Mouse (Mus musculus) splenic B cell, adult 2 months (primary cell): ENCODE measurements around the gene Sgcd.
"Not testable (repeated sequence)": the region's sequence is repeated elsewhere in the genome, so short reads cannot be mapped to it uniquely, and the experiment has no call there.

Experiments
- DNase-seq: peaks from one replicate; pipeline ENCODE4 v3.0.0-alpha.2; 2011; ENCODE audit warnings: low read depth, low spot score
- H3K27me3 ChIP-seq: 2 replicates; pipeline ENCODE4 v1.6.1; 2012; ENCODE audit warnings: mild to moderate bottlenecking, low read length, moderate library complexity, mixed read lengths; ENCODE audit not compliant: control insufficient read depth, poor library complexity, insufficient read depth, severe bottlenecking
- H3K36me3 ChIP-seq: 2 replicates; pipeline ENCODE4 v1.6.1; 2012; ENCODE audit warnings: mild to moderate bottlenecking, low read length, moderate library complexity, mixed read lengths; ENCODE audit not compliant: control insufficient read depth, poor library complexity, insufficient read depth, severe bottlenecking

The Sgcd gene

DNA sequence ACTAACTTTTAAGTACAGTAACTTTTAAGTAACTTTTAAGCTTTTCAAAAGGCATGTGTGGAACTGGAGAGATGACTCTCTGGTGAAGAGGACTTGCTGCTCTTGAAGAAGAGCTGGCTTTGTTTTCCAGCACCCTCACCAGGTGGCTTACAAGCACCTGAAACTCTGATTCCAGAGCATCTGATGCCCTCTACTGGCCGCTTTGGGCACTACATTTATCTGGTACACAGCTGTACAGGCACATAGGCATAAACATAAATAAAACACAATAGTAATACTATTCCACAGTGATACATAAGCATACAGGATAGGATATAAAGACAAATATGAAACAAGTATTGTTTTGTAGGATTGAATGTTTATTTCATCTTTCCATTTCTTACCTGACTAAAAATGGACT, 330.6 kb downstream of the Sgcd start:
- DNase-seq, result peak; percentile 10
- Histone ChIP-seq H3K36me3 (no peaks in the 10 kb centered on the region), H3K27me3 (no peaks in the 10 kb centered on the region)

DNA sequence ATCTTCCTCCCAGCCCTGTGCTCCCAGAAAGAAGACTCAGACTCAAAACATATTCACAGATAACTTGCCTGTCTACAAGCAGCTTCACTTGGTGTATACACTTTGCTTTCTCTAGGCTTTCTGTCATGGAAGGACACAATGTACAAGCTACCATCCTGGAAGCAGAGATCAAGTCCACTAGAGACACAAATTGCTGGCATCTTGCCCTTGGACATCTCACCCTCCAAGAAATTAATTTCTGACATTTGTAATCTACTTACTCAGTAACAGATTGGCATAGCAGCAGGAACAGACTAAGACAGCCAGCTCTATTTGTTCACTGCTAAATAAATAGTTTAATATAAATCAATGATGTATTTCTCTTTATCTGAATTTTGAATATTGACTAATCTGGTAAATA, 342.9 kb downstream of the Sgcd start:
- DNase-seq, result no peak
- H3K27me3 ChIP-seq, result no peaks in the 10 kb centered on the region
- H3K36me3 ChIP-seq, result no peaks in the 10 kb centered on the region

DNA sequence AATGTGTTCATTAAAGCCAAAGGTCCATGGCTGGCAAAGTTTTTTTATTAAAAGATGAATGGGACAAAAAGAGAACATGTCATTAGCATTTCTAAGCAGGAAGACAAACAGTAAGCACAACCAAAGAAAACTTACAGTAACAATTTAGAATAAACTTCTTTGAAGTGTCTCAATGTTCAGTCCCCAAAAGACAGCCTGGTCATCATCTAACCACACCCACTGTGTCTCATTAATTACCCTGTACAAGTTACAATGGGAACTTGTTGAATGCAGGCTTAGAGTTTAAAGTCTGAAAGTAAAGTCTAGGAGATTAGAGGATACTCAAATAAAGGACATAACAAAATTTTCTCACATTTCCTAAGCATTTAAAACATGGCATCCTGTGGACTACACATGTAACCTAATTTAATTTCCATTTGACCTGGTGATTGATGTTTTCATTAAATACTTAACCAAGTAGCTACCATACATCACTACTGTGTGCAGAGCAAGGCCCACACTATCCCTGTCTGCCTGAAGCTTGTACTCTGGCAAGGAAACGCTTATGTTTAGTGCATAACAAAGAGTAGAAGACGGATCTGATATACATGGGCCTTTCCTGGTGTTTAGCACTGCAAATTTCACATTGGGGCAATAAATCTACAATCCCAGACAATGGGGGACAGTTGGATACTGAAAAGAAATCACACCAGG, 347.1 kb downstream of the Sgcd start:
- no peak for DNase-seq
- Histone ChIP-seq H3K36me3 (no peaks in the 10 kb centered on the region), H3K27me3 (no peaks in the 10 kb centered on the region)

DNA sequence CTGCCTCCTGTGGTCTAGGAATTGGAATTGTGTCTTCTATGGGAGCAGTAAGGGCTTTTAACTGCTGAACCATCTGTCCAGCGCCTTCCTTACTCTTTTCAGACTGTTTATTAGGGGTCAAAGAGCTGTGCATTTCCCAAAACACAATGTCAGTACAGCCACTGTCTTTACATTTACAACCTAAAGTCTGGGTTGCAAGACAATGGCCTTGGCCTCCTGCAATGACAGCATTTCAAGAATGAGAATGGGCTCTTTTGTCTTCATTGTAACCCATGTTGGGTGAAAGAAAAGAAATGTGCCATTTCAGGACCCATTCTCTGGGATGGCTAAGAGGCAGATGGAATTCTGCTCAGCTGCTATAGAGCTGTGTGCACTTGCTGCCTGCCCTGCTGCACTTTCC, 348.2 kb downstream of the Sgcd start:
- Histone ChIP-seq H3K27me3 (no peaks in the 10 kb centered on the region), H3K36me3 (no peaks in the 10 kb centered on the region)
- DNase-seq, result no peak

DNA sequence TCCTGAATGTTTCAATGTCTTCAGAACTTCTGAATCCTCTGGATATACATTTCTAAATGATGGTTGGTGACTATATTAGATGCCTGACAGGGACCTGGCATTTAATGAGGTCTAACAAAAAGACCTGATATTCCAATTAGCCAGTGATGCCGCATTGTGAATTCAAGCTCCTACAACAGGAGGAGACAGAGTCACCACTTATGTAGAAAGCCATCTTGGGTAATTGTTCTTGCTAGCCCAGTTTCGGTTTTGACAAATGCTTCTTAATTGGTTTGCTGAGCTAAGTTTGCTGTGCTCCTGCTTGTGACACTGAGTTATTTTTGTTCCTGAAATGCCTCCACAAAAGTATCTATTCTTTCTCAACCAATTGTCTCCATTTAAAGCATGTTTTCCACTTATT, 358.6 kb downstream of the Sgcd start:
- Histone ChIP-seq H3K27me3 (no peaks in the 10 kb centered on the region), H3K36me3 (no peaks in the 10 kb centered on the region)
- no peak for DNase-seq

DNA sequence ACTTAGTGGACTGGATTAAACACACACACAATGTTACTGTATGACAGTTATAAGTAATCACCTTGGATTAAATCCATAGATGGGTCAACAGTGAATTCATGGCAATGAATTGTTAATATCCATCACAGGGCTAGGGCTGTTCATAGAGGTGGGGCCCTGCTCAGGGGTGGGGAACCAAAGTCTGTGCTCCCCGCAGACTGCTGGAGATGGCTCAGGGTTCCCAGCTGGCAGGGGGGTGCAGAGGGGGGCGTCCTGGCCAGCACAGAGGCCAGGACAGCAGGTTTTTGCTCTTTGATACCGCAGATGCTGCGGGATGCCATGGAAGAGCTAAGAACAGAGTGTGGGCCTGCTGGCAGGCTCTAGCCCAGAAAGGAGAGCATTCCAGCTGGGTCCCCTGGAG, 378.9 kb downstream of the Sgcd start:
- Histone ChIP-seq H3K36me3 (no peaks in the 10 kb centered on the region), H3K27me3 (no peaks in the 10 kb centered on the region)
- no peak for DNase-seq

DNA sequence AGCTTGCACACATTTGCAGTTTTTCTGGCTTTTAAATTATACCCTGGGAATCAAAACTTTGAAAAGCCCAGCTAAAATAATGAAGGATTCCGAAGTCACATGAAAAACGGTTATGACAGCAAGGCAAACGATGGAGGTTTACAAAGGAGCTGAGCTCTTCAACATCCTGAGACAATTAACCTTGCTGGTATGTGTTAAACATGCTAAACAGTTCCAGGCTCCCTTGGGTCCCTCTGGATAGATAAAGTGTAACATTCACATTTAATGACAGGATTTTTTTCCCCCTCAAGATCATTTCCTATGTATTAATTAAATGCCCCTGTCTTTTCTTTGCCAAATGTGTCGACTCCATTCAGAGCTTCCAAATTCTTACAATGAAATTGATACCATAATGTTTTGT, 414.1 kb downstream of the Sgcd start:
- no peaks in the 10 kb centered on the region for H3K36me3 ChIP-seq
- no peak for DNase-seq

DNA sequence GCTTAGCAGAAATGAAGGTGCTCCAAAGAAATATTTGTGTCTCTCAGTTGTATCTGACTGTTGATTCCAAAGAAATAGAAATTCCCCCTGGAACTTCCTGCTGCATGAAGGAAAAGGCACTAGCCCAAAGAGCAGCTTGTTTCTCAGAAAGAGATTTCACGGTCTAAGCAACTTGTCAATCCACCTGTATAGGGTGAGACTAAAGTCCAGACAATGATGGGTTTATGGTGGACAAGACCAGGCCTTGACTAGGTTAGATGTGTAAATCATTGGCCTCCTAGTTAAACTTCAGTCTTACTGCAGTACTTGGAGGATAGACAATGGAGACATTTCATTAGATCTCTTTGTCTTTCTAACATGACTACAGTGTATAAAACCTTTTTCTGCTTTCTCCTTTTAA, 420.3 kb downstream of the Sgcd start:
- H3K36me3 ChIP-seq, result no peaks in the 10 kb centered on the region
- no peak for DNase-seq
- H3K27me3 ChIP-seq, result no peaks in the 10 kb centered on the region

More for the DNA sequence above, 414.1 kb downstream of the Sgcd start:
- H3K27me3 ChIP-seq, result no peaks in the 10 kb centered on the region

DNA sequence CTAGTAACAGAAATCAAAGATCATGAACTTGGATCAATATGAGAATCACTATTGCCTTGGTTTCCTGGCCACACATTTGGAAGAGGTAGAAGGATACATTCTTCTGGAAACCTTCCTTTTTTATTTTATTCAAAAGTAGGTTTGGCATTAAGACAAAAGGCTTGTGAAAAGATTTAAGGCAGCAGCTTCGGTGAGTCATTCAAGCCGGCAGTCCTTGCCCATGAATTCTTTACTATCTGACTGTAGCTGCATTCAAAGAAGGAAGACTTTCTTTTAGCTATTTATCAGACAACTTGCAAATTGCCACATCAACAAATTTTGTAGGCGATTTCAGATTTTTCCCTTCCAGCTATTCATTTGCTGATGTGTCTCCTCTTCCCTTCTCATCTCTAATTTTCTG, 422.6 kb downstream of the Sgcd start:
- Histone ChIP-seq H3K36me3 (no peaks in the 10 kb centered on the region), H3K27me3 (no peaks in the 10 kb centered on the region)
- DNase-seq, result no peak

DNA sequence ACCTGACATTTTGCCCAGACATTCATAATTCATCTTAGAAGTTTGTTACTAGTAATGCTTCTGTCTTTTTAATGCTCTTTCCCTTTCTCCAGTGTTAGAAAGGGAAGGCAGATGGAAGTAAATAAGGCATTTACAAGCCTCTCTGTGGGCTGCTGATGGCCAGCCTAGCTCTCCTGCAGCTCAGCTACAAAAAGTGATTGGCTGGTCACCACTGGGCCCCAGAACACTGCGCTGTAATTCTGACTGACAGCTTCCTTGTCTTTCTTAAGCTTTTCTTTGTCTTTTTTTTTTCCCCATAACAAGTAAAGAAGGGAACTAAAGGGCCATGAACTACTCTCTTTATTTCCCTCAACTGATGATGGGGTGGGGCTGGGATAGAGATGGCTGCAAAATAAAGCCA, 463.9 kb downstream of the Sgcd start:
- DNase-seq, result no peak
- H3K36me3 ChIP-seq, result no peaks in the 10 kb centered on the region

DNA sequence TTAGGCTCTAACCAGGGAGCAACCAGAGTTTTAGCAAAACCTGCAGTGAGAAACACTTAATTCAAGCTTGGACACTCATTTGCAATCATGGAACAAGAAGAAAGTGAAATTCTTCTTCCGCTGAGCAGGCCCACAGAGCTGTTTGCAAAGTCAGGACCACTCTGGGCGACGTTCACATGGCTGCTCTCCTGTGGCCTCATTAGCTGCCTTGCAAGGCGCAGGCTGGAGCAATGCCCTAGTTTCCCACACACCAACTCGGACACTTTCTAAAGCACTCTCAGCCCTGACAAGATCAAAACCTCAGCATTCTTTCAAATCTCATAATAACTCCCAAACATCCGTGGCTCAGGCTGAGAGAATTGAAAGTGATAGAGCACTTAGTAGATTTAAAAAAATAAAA, 480.7 kb downstream of the Sgcd start:
- DNase-seq, result no peak
- Histone ChIP-seq H3K27me3 (no peaks in the 10 kb centered on the region), H3K36me3 (no peaks in the 10 kb centered on the region)

More for the DNA sequence above, 463.9 kb downstream of the Sgcd start:
- H3K27me3 ChIP-seq, result no peaks in the 10 kb centered on the region

DNA sequence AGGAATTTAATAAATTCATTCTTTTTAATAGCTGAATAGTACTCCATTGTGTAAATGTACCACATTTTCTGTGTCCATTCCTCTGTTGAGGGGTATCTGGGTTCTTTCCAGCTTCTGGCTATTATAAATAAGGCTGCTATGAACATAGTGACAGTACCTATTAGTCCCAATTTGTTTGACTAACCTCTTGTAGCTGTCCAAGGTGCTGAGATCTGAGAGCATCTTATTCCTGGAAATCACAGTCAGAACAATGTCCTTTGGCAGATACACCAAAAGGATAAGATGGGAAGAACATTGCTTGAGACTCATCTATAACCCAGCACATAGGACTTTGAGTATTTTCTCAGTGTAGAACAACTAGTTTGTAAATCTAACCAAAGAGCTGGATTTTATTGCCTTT, 485.5 kb downstream of the Sgcd start:
- not testable (repeated sequence) for H3K27me3 ChIP-seq, H3K36me3 ChIP-seq, DNase-seq

DNA sequence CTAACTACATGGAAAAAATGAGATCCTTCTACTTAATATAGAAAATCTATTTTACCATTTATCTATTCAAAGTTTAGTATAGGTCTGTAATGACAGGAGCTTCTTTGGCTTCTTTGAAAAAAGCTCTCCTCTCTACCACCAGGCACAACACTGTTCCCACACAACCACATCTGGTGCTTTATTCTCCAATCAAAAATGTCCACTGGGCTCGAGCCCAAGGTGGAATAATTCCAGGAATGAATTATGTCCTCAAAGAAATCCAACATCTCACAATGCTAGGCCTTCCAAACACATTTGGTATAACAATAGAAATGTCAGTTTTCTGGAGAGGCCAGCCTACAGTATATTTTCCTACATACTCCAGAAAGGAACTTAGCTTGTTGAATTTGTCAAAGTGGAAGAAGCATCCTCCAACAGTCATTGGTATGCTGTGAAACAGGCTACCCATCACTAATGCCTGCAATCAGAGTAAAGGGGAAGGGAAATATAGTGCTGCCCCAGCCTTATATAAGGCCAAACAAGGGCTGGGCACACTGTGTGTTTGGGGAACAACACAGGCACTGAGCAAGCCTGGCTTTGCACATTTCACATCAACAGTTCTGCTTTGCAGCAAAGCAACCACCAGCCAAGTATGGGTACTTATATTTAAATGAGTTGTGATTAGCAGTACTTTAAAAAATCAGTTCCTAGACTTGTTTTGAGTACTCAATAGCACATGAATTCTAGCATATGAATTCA, 515.1 kb downstream of the Sgcd start:
- no peaks in the 10 kb centered on the region for H3K27me3 ChIP-seq
- no peak for DNase-seq

DNA sequence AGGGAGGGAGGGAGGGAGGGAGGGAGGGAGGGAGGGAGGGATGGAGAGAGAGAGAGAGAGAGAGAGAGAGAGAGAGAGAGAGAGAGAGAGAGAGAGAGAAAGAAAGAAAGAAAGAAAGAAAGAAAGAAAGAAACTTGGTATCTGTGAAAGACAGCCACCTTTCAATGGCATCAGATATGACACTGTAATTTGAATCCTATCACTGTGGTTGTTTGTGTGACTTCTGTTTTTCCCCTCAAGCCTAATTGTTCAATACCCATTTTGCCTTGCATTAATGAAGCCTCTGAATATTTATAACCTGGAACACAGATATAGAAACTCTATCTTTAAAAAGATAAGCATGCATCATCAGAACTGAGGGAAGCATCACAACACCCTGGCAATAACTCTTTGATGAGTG, 528.1 kb downstream of the Sgcd start:
- not testable (repeated sequence) for DNase-seq, H3K36me3 ChIP-seq, H3K27me3 ChIP-seq

More for the DNA sequence above, 515.1 kb downstream of the Sgcd start:
- no peaks in the 10 kb centered on the region for H3K36me3 ChIP-seq

DNA sequence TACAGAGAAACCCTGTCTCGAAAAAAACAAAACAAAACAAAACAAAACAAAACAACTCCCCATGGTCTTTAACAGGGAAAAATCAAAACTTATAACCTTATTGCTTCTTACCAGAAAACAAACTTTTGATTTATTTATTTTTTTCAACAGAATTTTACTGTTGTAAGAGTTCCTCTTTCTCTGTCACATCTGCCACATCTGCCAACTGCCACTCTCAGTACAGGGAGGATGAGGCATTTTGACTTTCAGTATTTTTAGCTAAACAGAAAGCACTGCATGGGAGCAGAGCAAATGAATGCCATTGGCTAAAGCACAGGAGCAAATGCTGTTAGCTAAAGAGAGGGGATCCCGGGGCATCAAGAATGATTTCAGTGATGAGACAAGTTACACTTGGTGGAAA, 528.6 kb downstream of the Sgcd start:
- no peaks in the 10 kb centered on the region for H3K27me3 ChIP-seq
- no peak for DNase-seq
- no peaks in the 10 kb centered on the region for H3K36me3 ChIP-seq

DNA sequence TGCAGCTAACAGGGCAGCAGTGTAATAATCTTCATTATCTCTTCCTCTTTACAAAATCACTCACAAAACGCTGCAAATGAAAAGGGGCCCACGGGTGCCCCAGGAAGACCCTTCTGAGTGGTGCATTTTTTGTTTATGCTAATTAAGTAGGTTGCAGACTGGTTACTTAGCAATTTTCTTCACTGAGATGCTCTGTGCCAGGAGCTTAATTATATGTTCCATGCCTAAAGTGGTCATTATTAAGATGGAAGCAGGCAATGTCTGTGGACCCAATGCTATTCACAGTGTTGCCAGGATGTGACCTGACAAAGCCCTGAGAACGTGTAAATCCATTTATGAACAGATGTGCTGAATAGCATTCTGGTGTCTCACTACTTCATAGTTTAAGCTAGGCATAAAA, 529.6 kb downstream of the Sgcd start:
- H3K36me3 ChIP-seq, result no peaks in the 10 kb centered on the region
- H3K27me3 ChIP-seq, result no peaks in the 10 kb centered on the region
- no peak for DNase-seq
